Mouse (Mus musculus) adrenal gland, postnatal 4 days (tissue): Measurements from ENCODE around the gene Ccdc148. TPM values are rescaled to one million over a fixed set of nuclear protein-coding genes. Genes with fewer than 3 reads are reported as not detected.

ENCODE experiments used
- DNase-seq, 2 experiments: peaks; one replicate each; pipeline ENCODE4 v3.0.0; 2021 to 2022; ENCODE audit warnings: low spot score in 2 of 2, mixed read lengths in 2 of 2
- total RNA-seq, 2 experiments: library from RNA; stranded (reverse); gene quantifications; 2 replicates each; pipeline ENCODE4 v1.2.3; 2021

Ccdc148 gene
- total RNA-seq, 2 experiments from 2014 or later = 1.5 to 2.5 TPM

- no peak for DNase-seq
Observed at GRCm38 (mm10) chr2:59050245-59050824, 110.1 kb downstream of the Ccdc148 start.

- DNase-seq = no peak
Observed at GRCm38 (mm10) chr2:59049686-59050085, 110.8 kb downstream of the Ccdc148 start.

- no peak for DNase-seq
Observed at GRCm38 (mm10) chr2:59048775-59049451, 111.6 kb downstream of the Ccdc148 start.

GRCm38 (mm10) chr2:59043313-59044032 lies 117.0 kb downstream of the Ccdc148 start:
- no peak for DNase-seq

GRCm38 (mm10) chr2:59042616-59043015 lies 117.9 kb downstream of the Ccdc148 start:
- no peak for DNase-seq

GRCm38 (mm10) chr2:59036433-59036832 lies 124.0 kb downstream of the Ccdc148 start:
- DNase-seq = no peak

GRCm38 (mm10) chr2:59035206-59035605 lies 125.3 kb downstream of the Ccdc148 start:
- no peak for DNase-seq

GRCm38 (mm10) chr2:59034281-59034680 lies 126.2 kb downstream of the Ccdc148 start:
- DNase-seq = no peak

- DNase-seq = no peak
Observed at GRCm38 (mm10) chr2:59024558-59024957, 135.9 kb downstream of the Ccdc148 start.

GRCm38 (mm10) chr2:59007356-59007755 lies 153.1 kb downstream of the Ccdc148 start:
- no peak for DNase-seq

- DNase-seq = no peak
Observed at GRCm38 (mm10) chr2:59006567-59007340, 153.7 kb downstream of the Ccdc148 start.

GRCm38 (mm10) chr2:58997151-58997550 lies 163.3 kb downstream of the Ccdc148 start:
- no peak for DNase-seq

GRCm38 (mm10) chr2:58992431-58993191 lies 167.9 kb downstream of the Ccdc148 start:
- DNase-seq = no peak

- no peak for DNase-seq
Observed at GRCm38 (mm10) chr2:58978095-58978494, 182.4 kb downstream of the Ccdc148 start.

- DNase-seq = no peak
Observed at GRCm38 (mm10) chr2:58971507-58972275, 188.8 kb downstream of the Ccdc148 start.

- DNase-seq = no peak
Observed at GRCm38 (mm10) chr2:58956770-58957300, 203.6 kb downstream of the Ccdc148 start.

GRCm38 (mm10) chr2:58956351-58956750 lies 204.1 kb downstream of the Ccdc148 start:
- DNase-seq = no peak

- no peak for DNase-seq
Observed at GRCm38 (mm10) chr2:58952101-58952500, 208.4 kb downstream of the Ccdc148 start.

- DNase-seq = no peak
Observed at GRCm38 (mm10) chr2:58948796-58949195, 211.7 kb downstream of the Ccdc148 start.

GRCm38 (mm10) chr2:58941361-58941760 lies 219.1 kb downstream of the Ccdc148 start:
- DNase-seq = no peak
